Mouse (Mus musculus) lung, postnatal 25 days (tissue): ENCODE measurements around the gene Smtnl1.

ENCODE experiments used
- DNase-seq: peaks from one replicate; pipeline ENCODE4 v3.0.0; 2022; ENCODE audit warnings: low spot score

Smtnl1 gene

GRCm38 (mm10) chr2:84793154-84793553 lies 29.3 kb downstream of the Smtnl1 start:
- no peak for DNase-seq

- no peak for DNase-seq
These were observed 29.9 kb downstream of the Smtnl1 start for GRCm38 (mm10) chr2:84792516-84792915.

- DNase-seq: no peak
These were observed 32.0 kb downstream of the Smtnl1 start for GRCm38 (mm10) chr2:84790418-84790817.

- DNase-seq: no peak
These were observed 34.1 kb downstream of the Smtnl1 start for GRCm38 (mm10) chr2:84788316-84788715.

- DNase-seq: no peak
These were observed 38.4 kb downstream of the Smtnl1 start for GRCm38 (mm10) chr2:84783840-84784566.

- no peak for DNase-seq
These were observed 39.1 kb downstream of the Smtnl1 start for GRCm38 (mm10) chr2:84783315-84783714.

GRCm38 (mm10) chr2:84779210-84779609 lies 43.2 kb downstream of the Smtnl1 start:
- no peak for DNase-seq

- DNase-seq: no peak
These were observed 44.7 kb downstream of the Smtnl1 start for GRCm38 (mm10) chr2:84777706-84778105.

- DNase-seq: no peak
These were observed 46.8 kb downstream of the Smtnl1 start for GRCm38 (mm10) chr2:84775665-84776064.

GRCm38 (mm10) chr2:84775241-84775640 lies 47.2 kb downstream of the Smtnl1 start, which contains the start of gene Serping1:
Gene Serping1, minus strand, starts transcription at chr2:84775444.
- no peak for DNase-seq

GRCm38 (mm10) chr2:84774751-84775150 lies 47.7 kb downstream of the Smtnl1 start:
- peak; percentile 83 for DNase-seq

GRCm38 (mm10) chr2:84773195-84773594 lies 49.3 kb downstream of the Smtnl1 start:
- no peak for DNase-seq

GRCm38 (mm10) chr2:84772454-84772853 lies 50.0 kb downstream of the Smtnl1 start:
- DNase-seq: no peak

- DNase-seq: peak; percentile 24
These were observed 52.0 kb downstream of the Smtnl1 start for GRCm38 (mm10) chr2:84770501-84770900.

- DNase-seq: no peak
These were observed 59.6 kb downstream of the Smtnl1 start for GRCm38 (mm10) chr2:84762818-84763217.

GRCm38 (mm10) chr2:84762295-84762694 lies 60.2 kb downstream of the Smtnl1 start:
- no peak for DNase-seq

- DNase-seq: peak; percentile 10
These were observed 60.6 kb downstream of the Smtnl1 start for GRCm38 (mm10) chr2:84761840-84762239.

GRCm38 (mm10) chr2:84761309-84761708 lies 61.1 kb downstream of the Smtnl1 start:
- no peak for DNase-seq
